Mouse (Mus musculus) thymus, adult 2 months (tissue): ENCODE measurements around the gene Disc1. TPM values are rescaled to one million over a fixed set of nuclear protein-coding genes. Genes with fewer than 3 reads are reported as not detected.

ENCODE experiments used
- DNase-seq: peaks from one replicate; pipeline ENCODE4 v3.0.0; 2021
- H3K27ac ChIP-seq: fragments of 200-500 bp; 2 replicates; pipeline ENCODE4 v1.5.1; 2012; ENCODE audit warnings: low read length, control low read depth; ENCODE audit not compliant: control insufficient read depth, insufficient read depth
- H3K27me3 ChIP-seq: fragments of 200-500 bp; 2 replicates; pipeline ENCODE4 v1.6.1; 2012; ENCODE audit warnings: mild to moderate bottlenecking, low read length, moderate library complexity, mixed read lengths; ENCODE audit not compliant: control insufficient read depth, insufficient read depth
- H3K36me3 ChIP-seq: fragments of 200-500 bp; 2 replicates; pipeline ENCODE4 v1.6.1; 2012; ENCODE audit warnings: mild to moderate bottlenecking, low read length, moderate library complexity; ENCODE audit not compliant: control insufficient read depth, insufficient read depth
- H3K4me1 ChIP-seq: fragments of 200-500 bp; replicated peaks from 2 replicates; pipeline ENCODE4 v1.6.1; 2012; ENCODE audit warnings: low read length; ENCODE audit not compliant: control insufficient read depth, insufficient read depth
- H3K4me3 ChIP-seq: fragments of 200-500 bp; 2 replicates; pipeline ENCODE4 v1.5.1; 2012; ENCODE audit warnings: mild to moderate bottlenecking, low read length, control low read depth, moderate library complexity; ENCODE audit not compliant: control insufficient read depth, insufficient read depth
- CTCF ChIP-seq: fragments of 200-500 bp; IDR thresholded peaks from 2 replicates; pipeline ENCODE4 v1.5.1; 2012; ENCODE audit warnings: mild to moderate bottlenecking, control low read depth, low read length, moderate library complexity, borderline replicate concordance; ENCODE audit not compliant: control insufficient read depth, poor library complexity, insufficient read depth; ENCODE audit errors: extremely low read depth
- POLR2A ChIP-seq: fragments of 200-500 bp; IDR thresholded peaks from 2 replicates; pipeline ENCODE4 v1.6.1; 2012; ENCODE audit warnings: mild to moderate bottlenecking, low read length, control low read depth, moderate library complexity; ENCODE audit not compliant: control insufficient read depth, poor library complexity, insufficient read depth; ENCODE audit errors: extremely low read depth
- WGBS: fragments of 180-500 bp; shearing (Covaris S2); methylation state at CpG from one replicate; pipeline ENCODE4 v1.1.7; 2018; 5-methylcytosine and 5-hydroxymethylcytosine counted together
- polyA plus RNA-seq: library from polyadenylated mRNA; depleted of rRNA; stranded (reverse); fragments of >200 nt; gene quantifications from 2 replicates; pipeline ENCODE4 v1.2.3, GENCODE M21; 2012; rRNA removed

The Disc1 gene
- polyA plus RNA-seq, 1 experiment: 0.74 TPM

DNA sequence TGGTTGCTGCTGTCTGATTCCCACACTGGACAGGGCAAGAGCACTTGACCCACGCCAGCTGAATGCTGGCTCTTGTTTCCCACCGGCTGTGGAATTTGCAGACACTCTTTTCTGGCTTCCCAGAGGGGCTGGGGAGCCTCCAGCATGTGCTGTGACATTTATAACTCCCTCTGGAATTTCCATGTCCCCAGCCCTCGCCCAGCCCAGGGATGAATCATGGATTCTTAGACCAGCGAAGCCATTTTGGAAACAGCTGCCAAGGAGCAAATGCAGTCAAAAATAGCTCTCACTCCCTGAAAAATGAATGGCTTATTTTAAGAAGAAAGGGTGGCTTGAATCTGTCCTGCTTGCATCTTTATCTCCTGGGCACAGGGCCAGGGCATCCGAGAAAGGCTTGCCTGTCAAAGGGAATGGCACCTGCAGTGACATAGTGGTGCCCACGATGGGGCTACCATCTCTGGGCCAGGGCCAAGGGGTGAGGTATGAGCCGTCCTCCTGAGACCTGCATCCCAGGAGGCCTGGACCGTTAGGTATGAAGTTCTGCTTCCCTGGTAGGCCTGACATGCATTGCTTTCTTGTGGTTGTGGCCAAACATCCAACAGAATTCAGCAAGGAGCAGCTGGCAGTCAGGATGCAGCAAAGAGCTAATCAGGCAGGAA lies 239.1 kb downstream of the Disc1 start:
- H3K4me1 ChIP-seq: peaks cover 21% of the 10 kb centered on the region
- H3K27ac ChIP-seq: no peak overlapping the region
- no peak for TF ChIP-seq CTCF
- TF ChIP-seq POLR2A: no peak
- H3K4me3 ChIP-seq: no peak overlapping the region
- no peak for DNase-seq
- WGBS: 48% methylated on average over 8 of the region's 8 CpGs
- no peaks in the 10 kb centered on the region for H3K27me3 ChIP-seq
- H3K36me3 ChIP-seq: no peaks in the 10 kb centered on the region

DNA sequence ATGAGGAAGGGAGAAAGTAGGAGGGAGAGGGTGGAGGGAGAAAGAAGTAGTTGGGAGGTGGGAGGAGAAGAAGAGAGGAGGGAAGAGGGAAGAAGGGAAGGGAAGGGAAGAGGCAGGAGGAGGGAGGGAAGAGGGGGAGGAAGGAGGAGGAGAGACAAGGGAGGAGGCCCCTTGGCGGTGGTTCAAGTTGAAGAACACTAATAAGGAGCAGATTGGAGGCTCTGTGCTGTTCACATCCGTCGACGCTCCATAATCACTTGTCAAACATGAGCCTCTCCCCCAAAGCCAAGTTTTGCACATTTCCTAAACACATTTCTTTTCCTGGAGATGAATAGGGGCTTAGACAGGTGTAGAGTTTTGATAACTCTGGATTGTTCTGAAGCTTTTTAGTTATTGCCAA lies 245.3 kb downstream of the Disc1 start:
- Histone ChIP-seq H3K36me3 (no peaks in the 10 kb centered on the region), H3K27ac (no peak overlapping the region), H3K4me1 (peaks cover 8% of the 10 kb centered on the region), H3K27me3 (no peaks in the 10 kb centered on the region), H3K4me3 (no peak overlapping the region)
- no peak for TF ChIP-seq POLR2A
- TF ChIP-seq CTCF: no peak
- WGBS: 66% methylated on average over 4 of the region's 4 CpGs
- DNase-seq: no peak

DNA sequence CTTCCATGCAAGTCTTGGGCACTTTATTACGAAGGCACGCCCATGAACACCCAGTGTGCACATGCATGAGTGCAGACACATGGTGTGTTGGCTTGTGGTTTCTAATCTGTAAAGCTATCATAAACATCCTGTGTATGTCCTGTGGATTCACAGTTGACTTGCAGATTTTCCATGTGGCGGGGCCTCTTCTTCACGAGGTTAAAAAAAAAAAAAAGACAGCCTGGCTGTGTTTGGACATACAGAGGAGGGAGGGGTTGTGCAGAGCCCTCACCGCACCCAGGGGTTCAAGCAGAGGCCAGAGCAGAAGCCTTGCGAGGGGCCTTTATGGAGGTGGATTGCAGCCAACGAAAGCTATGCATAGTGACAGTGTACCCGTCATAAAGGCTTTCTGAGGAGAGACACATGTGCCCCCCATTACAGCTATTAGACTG lies 248.0 kb downstream of the Disc1 start:
- Histone ChIP-seq H3K27ac (no peak overlapping the region), H3K27me3 (no peaks in the 10 kb centered on the region), H3K36me3 (no peaks in the 10 kb centered on the region), H3K4me1 (peaks cover 4% of the 10 kb centered on the region), H3K4me3 (no peak overlapping the region)
- TF ChIP-seq CTCF: no peak
- TF ChIP-seq POLR2A: no peak
- DNase-seq: no peak
- 53% methylated on average over 8 of the region's 8 CpGs for WGBS

DNA sequence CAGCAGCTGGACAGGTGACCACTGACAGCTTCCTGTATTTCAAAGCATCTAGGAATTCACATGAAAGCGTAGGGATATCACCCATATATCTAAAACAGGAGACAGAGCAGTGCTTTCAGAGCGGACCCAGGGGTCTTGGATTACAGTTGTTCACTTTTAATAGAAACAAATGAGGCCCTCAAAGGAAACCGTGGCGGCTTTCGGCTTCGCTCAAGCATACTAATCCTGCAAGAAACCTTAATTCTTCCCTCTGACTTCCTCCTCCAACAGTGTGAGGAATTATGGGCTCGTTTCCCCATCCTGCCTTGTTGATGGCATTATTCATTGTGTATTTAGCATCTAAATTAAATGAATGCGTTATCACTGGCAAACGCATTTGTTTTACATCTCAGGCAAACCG lies 252.7 kb downstream of the Disc1 start:
- 88% methylated on average over 10 of the region's 10 CpGs for WGBS
- Histone ChIP-seq H3K4me1 (peaks cover 7% of the 10 kb centered on the region), H3K27me3 (no peaks in the 10 kb centered on the region), H3K4me3 (no peak overlapping the region), H3K27ac (no peak overlapping the region), H3K36me3 (no peaks in the 10 kb centered on the region)
- no peak for DNase-seq
- TF ChIP-seq POLR2A: no peak
- no peak for TF ChIP-seq CTCF

DNA sequence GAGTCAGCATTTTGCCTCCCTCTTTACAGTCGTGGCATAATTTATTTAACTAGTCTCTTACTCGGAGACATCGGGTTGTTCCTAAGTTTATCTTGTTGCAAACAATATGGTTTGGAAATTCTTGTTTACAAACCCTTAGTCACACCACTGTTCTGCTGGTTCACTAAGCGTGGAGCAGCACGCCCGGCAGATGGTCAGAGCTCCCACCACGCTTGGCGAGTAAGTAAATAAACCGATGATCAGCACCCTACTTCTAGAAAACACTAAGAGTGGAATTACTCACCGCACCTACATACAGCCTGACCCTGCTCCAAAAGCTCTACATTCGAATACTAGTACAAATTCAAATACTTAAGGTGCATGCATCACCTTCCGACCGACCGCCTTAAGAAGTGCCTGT lies 256.0 kb downstream of the Disc1 start:
- H3K27ac ChIP-seq: no peak overlapping the region
- no peak overlapping the region for H3K4me3 ChIP-seq
- WGBS: 90% methylated on average over 14 of the region's 14 CpGs
- H3K4me1 ChIP-seq: 0 out of 2 replicates have a peak, but pooled peaks cover 3% of the 10 kb centered on the region
- no peaks in the 10 kb centered on the region for H3K27me3 ChIP-seq
- no peak for DNase-seq
- TF ChIP-seq POLR2A (no peak), CTCF (no peak)
- H3K36me3 ChIP-seq: no peaks in the 10 kb centered on the region

Other genes with a start within 250 kb of the Disc1 start
- gene Gnpat, start 191.2 kb upstream of the Disc1 start, polyA plus RNA-seq: 72.3 and 76.7 TPM in 2 replicates
- 15.1 and 18.7 TPM in 2 replicates for gene 2810004N23Rik, start 191.1 kb upstream of the Disc1 start, polyA plus RNA-seq
- 12.0 and 15.2 TPM in 2 replicates for gene Exoc8, start 156.5 kb upstream of the Disc1 start, polyA plus RNA-seq
- gene Sprtn, start 156.3 kb upstream of the Disc1 start, polyA plus RNA-seq: 26.8 and 27.6 TPM in 2 replicates
- gene Egln1, start 104.9 kb upstream of the Disc1 start, polyA plus RNA-seq: 40.5 and 43.1 TPM in 2 replicates
- 54.9 and 60.1 TPM in 2 replicates for gene Tsnax, start 41.2 kb upstream of the Disc1 start, polyA plus RNA-seq